Mouse (Mus musculus): ENCODE measurements around the gene Gm4881. TPM values are rescaled to one million over a fixed set of nuclear protein-coding genes. Genes with fewer than 3 reads are reported as not detected.
A peak's percentile ranks its signal among the peaks of the same experiment; 100 is the strongest.

Gm4881 gene
- not detected in 2 replicates for polyA plus RNA-seq (2015; fragmentation: Nextera tagmentation; extraction: Ambion mirVana)

DNA sequence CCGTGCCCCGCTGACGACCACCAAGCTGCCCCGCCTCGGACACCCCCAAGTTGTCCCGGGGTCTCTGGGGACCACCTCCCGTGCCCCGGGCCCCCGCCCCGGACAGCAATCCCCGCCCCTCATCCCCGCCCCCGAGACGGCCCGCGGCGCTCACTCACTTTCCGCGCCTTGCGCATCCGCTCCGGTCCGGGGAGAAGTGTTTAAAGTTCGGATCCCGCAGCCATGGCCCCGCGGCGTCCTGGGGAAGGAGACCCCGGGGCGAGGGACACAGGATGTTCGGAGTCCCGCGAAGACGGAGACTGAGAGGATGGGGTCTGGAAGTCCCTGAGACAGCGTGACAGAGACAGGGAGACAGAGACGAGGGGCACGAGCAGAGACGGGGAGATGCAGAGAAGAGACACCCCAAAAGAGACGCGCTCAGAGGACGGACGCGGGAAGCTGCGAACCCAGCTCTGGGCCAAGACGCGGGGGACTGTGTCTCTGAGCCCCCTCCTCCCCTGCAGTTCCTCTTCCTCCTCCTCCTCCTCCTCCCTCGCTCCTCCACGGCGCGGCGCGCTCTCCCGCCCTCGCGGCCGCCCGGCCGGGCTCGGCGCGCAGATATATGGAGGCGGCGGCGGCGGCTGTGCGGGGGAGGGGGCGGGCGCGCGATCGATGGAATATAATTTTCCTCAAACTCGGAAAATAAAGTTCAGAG, at the start of gene Gm4881:
Gm4881 (minus strand) TSS at position 238 of the 694 bp plus-strand sequence.
- Histone ChIP-seq H3K9me3 (ENCODE audit: control insufficient read depth) (no peaks in the 10 kb centered on the region), H3K4me3 (ENCODE audit: low read depth, low read length) (peak within 1 kb of the TSS; percentile 33), H3K27ac (ENCODE audit: low read depth, low read length) (no peak within 1 kb of the TSS), H3K27me3 (replicated peaks; ENCODE audit: control insufficient read depth, insufficient read depth, low read length) (peaks cover 82% of the 10 kb centered on the region), H3K9ac (ENCODE audit: low read depth, low read length) (no peak within 1 kb of the TSS), H3K4me2 (replicated peaks; ENCODE audit: low read depth) (peak within 1 kb of the TSS; percentile 51), H3K36me3 (ENCODE audit: control insufficient read depth, insufficient read depth) (no peaks in the 10 kb centered on the region), H3K4me1 (replicated peaks; ENCODE audit: control insufficient read depth, insufficient read depth, low read length) (no peaks in the 10 kb centered on the region)
- ATAC-seq: no peak
- TF ChIP-seq CTCF (IDR thresholded peaks at IDR 0.05; ENCODE audit: low read depth): no peak
- WGBS: 1% methylated on average over 67 of the region's 72 CpGs

DNA sequence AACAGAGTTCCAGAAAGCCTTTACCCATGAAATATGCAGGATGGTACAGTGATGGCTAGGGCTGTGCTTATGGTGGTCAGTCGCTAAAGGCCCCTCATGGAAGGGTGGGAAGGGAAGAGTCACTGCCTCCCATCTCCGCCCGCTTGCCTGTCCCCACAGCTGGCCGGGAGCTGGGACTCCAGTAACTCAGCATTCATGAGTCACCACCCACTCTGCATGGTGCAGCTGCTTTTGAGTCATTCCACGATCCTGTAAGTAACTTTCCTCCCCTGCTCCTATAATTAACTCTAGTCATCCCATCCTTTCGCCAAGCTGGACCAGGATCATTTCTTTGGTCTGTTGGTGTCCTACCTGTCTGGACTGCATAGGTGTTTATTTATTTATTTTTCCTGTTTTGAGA, 48.8 kb upstream of the Gm4881 start:
- no peaks in the 10 kb centered on the region for H3K4me1 ChIP-seq (replicated peaks; ENCODE audit: control insufficient read depth, insufficient read depth, low read length)
- H3K4me3 ChIP-seq (ENCODE audit: low read depth, low read length): no peak overlapping the region
- H3K27me3 ChIP-seq (replicated peaks; ENCODE audit: control insufficient read depth, insufficient read depth, low read length): no peaks in the 10 kb centered on the region
- H3K9me3 ChIP-seq (ENCODE audit: control insufficient read depth): no peaks in the 10 kb centered on the region
- no peak for ATAC-seq
- no peak overlapping the region for H3K9ac ChIP-seq (ENCODE audit: low read depth, low read length)
- H3K27ac ChIP-seq (ENCODE audit: low read depth, low read length): no peak overlapping the region
- TF ChIP-seq CTCF (IDR thresholded peaks at IDR 0.05; ENCODE audit: low read depth): no peak
- no peak overlapping the region for H3K4me2 ChIP-seq (replicated peaks; ENCODE audit: low read depth)
- 59% methylated on average over 6 of the region's 6 CpGs for WGBS
- H3K36me3 ChIP-seq (ENCODE audit: control insufficient read depth, insufficient read depth): no peaks in the 10 kb centered on the region

DNA sequence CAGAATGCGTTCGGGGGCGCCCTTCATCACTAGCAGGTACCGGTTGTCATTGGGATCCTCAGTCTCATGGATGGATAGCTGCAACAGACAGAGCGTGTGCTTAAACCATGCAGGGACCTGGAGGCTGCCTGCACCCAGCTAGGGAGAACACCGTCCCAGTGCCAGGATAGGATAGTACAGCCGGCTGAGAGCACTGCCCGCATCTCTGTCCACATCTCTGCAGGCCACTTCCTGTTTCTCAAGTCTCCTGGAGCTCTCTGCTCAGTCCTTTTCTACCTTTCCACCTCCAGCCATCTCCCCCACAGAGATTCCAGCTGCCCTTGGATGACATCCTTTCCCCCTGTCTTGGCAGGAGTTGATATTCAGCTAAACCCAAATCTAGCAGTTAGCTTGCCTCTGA, 46.2 kb upstream of the Gm4881 start:
- 82% methylated on average over 8 of the region's 8 CpGs for WGBS

DNA sequence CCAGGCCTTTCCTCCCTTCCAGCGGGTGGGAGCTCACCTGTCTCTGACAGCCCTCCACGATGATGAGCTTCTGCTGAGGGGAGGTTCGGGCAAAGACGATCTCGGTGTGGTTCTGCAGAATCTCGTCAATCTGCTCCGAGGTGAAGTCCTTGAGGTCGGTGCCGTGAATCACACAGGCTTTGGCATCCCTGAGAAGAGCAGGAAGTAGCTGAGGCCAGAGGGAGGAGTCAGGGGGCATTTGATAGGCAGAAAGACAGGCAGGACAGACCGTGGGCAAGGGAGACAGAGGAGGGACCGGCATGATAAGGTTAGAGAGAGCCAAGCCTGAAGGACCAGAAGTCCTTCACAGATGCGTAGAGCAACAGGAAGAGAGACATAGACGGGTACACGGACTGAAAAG, 43.6 kb upstream of the Gm4881 start:
- Histone ChIP-seq H3K4me2 (replicated peaks; ENCODE audit: low read depth) (no peak overlapping the region), H3K36me3 (ENCODE audit: control insufficient read depth, insufficient read depth) (no peaks in the 10 kb centered on the region), H3K9ac (ENCODE audit: low read depth, low read length) (no peak overlapping the region), H3K9me3 (ENCODE audit: control insufficient read depth) (no peaks in the 10 kb centered on the region), H3K27ac (ENCODE audit: low read depth, low read length) (no peak overlapping the region), H3K27me3 (replicated peaks; ENCODE audit: control insufficient read depth, insufficient read depth, low read length) (no peaks in the 10 kb centered on the region), H3K4me1 (replicated peaks; ENCODE audit: control insufficient read depth, insufficient read depth, low read length) (no peaks in the 10 kb centered on the region), H3K4me3 (ENCODE audit: low read depth, low read length) (no peak overlapping the region)
- ATAC-seq: no peak
- WGBS: 78% methylated on average over 14 of the region's 14 CpGs
- no peak for TF ChIP-seq CTCF (IDR thresholded peaks at IDR 0.05; ENCODE audit: low read depth)

More for the DNA sequence above, 46.2 kb upstream of the Gm4881 start:
- Histone ChIP-seq H3K4me3 (ENCODE audit: low read depth, low read length) (no peak overlapping the region), H3K36me3 (ENCODE audit: control insufficient read depth, insufficient read depth) (no peaks in the 10 kb centered on the region), H3K9ac (ENCODE audit: low read depth, low read length) (no peak overlapping the region), H3K27ac (ENCODE audit: low read depth, low read length) (no peak overlapping the region), H3K27me3 (replicated peaks; ENCODE audit: control insufficient read depth, insufficient read depth, low read length) (no peaks in the 10 kb centered on the region), H3K4me2 (replicated peaks; ENCODE audit: low read depth) (no peak overlapping the region), H3K9me3 (ENCODE audit: control insufficient read depth) (no peaks in the 10 kb centered on the region), H3K4me1 (replicated peaks; ENCODE audit: control insufficient read depth, insufficient read depth, low read length) (no peaks in the 10 kb centered on the region)
- no peak for ATAC-seq
- TF ChIP-seq CTCF (IDR thresholded peaks at IDR 0.05; ENCODE audit: low read depth): no peak

DNA sequence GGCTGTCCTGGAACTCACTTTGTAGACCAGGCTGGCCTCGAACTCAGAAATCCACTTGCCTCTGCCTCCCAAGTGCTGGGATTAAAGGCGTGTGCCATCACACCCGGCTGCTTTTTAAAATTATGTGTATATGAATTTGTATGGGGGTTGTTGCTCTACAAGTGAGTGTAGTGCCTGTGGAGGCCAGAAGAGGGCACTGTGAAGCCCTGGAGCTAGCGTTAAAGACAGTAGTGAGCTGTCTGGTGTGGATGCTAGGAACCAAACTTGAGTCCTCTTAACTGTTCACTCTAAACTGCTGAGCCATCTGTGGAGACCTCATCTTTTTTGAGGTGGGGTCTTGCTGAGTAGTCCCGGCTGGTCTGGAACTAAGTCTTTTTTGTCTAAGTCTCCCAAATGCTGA, 41.5 kb upstream of the Gm4881 start:
- H3K9ac ChIP-seq (ENCODE audit: low read depth, low read length): no peak overlapping the region
- no peak overlapping the region for H3K27ac ChIP-seq (ENCODE audit: low read depth, low read length)
- no peaks in the 10 kb centered on the region for H3K36me3 ChIP-seq (ENCODE audit: control insufficient read depth, insufficient read depth)
- H3K4me1 ChIP-seq (replicated peaks; ENCODE audit: control insufficient read depth, insufficient read depth, low read length): no peaks in the 10 kb centered on the region
- ATAC-seq: no peak
- no peak overlapping the region for H3K4me3 ChIP-seq (ENCODE audit: low read depth, low read length)
- no peak overlapping the region for H3K4me2 ChIP-seq (replicated peaks; ENCODE audit: low read depth)
- no peaks in the 10 kb centered on the region for H3K27me3 ChIP-seq (replicated peaks; ENCODE audit: control insufficient read depth, insufficient read depth, low read length)
- no peaks in the 10 kb centered on the region for H3K9me3 ChIP-seq (ENCODE audit: control insufficient read depth)
- 71% methylated on average over 5 of the region's 5 CpGs for WGBS
- TF ChIP-seq CTCF (IDR thresholded peaks at IDR 0.05; ENCODE audit: low read depth): peak; percentile 39

DNA sequence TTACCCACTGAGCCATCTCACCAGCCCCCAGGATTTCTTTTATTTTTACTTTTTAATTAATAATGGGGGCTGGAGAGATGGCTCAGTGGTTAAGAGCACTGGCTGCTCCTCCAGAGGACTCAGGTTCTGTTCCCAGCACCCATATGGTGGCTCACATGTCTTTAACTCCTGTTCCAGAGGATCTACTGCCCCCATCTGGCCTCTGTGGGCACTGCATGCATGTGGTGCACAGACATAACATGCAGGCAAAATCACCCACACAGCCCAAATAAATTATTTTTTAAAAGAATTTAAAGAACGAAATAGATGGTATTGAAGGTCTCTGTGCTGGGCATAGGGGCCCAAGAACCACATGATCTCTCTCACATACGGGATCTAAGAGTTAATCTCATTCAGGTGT, 40.0 kb upstream of the Gm4881 start:
- TF ChIP-seq CTCF (IDR thresholded peaks at IDR 0.05; ENCODE audit: low read depth): 0 out of 2 replicates have a peak, but pooled peaks have one; percentile 15
- Histone ChIP-seq H3K4me2 (replicated peaks; ENCODE audit: low read depth) (no peak overlapping the region), H3K9me3 (ENCODE audit: control insufficient read depth) (no peaks in the 10 kb centered on the region), H3K4me3 (ENCODE audit: low read depth, low read length) (no peak overlapping the region), H3K36me3 (ENCODE audit: control insufficient read depth, insufficient read depth) (no peaks in the 10 kb centered on the region), H3K4me1 (replicated peaks; ENCODE audit: control insufficient read depth, insufficient read depth, low read length) (no peaks in the 10 kb centered on the region), H3K9ac (ENCODE audit: low read depth, low read length) (no peak overlapping the region), H3K27me3 (replicated peaks; ENCODE audit: control insufficient read depth, insufficient read depth, low read length) (no peaks in the 10 kb centered on the region), H3K27ac (ENCODE audit: low read depth, low read length) (no peak overlapping the region)
- WGBS: 92% methylated on average over 2 of the region's 2 CpGs
- ATAC-seq: no peak
